Mouse (Mus musculus) MEL (cell line): Measurements from ENCODE around the gene Aldh1a2. TPM values are rescaled to one million over a fixed set of nuclear protein-coding genes. Genes with fewer than 3 reads are reported as not detected.

Experiments used
- DNase-seq: peaks from one replicate; pipeline ENCODE4 v3.0.0; 2011; ENCODE audit warnings: low read depth, low spot score
- H3K27ac ChIP-seq: 2 replicates; pipeline ENCODE4 v1.5.1; 2012; ENCODE audit warnings: low read depth, mild to moderate bottlenecking, control low read depth, low read length, moderate library complexity; ENCODE audit not compliant: control insufficient read depth
- H3K27me3 ChIP-seq, 2 experiments: fragments of 150-350 bp in 1 of 2; sonication (generic) in 1 of 2; 2 replicates each; pipeline ENCODE4 v1.6.1; 2012; ENCODE audit warnings: low read length in 2 of 2, mild to moderate bottlenecking in 2 of 2, improper control_type of control experiment in 1 of 2, moderate library complexity in 1 of 2; ENCODE audit not compliant: insufficient read depth in 2 of 2, control insufficient read depth in 1 of 2
- H3K36me3 ChIP-seq, 2 experiments: 2 replicates each; pipeline ENCODE4 v1.6.1; 2012 to 2014; ENCODE audit warnings: low read length in 2 of 2, improper control_type of control experiment in 1 of 2, inconsistent platforms in 1 of 2, mild to moderate bottlenecking in 1 of 2; ENCODE audit not compliant: insufficient read depth in 2 of 2, control insufficient read depth in 1 of 2
- H3K4me1 ChIP-seq, 2 experiments: fragments of 150-350 bp in 1 of 2; sonication (generic) in 1 of 2; 2 replicates each; pipeline ENCODE4 v1.6.1; 2012; ENCODE audit warnings: low read length in 2 of 2, improper control_type of control experiment in 1 of 2, mild to moderate bottlenecking in 1 of 2; ENCODE audit not compliant: insufficient read depth in 2 of 2, control insufficient read depth in 1 of 2
- H3K4me3 ChIP-seq, 2 experiments: fragments of 150-350 bp in 1 of 2; sonication (generic) in 1 of 2; 2 replicates each; pipeline ENCODE4 v1.5.1; 2012; ENCODE audit warnings: low read depth in 2 of 2, low read length in 2 of 2, mild to moderate bottlenecking in 2 of 2, moderate library complexity in 2 of 2, control low read depth in 1 of 2, improper control_type of control experiment in 1 of 2; ENCODE audit not compliant: control insufficient read depth in 1 of 2, insufficient read depth in 1 of 2
- H3K79me2 ChIP-seq: 2 replicates; pipeline ENCODE4 v1.6.1; 2012; ENCODE audit warnings: mild to moderate bottlenecking, low read length, moderate library complexity; ENCODE audit not compliant: control insufficient read depth, poor library complexity, insufficient read depth
- H3K9ac ChIP-seq: 2 replicates; pipeline ENCODE4 v1.6.1; 2012; ENCODE audit warnings: low read depth, mild to moderate bottlenecking, control low read depth, low read length, moderate library complexity; ENCODE audit not compliant: control insufficient read depth, poor library complexity, severe bottlenecking
- H3K9me3 ChIP-seq: fragments of 150-350 bp; sonication (generic); replicated peaks from 2 replicates; pipeline ENCODE4 v1.6.1; 2012; ENCODE audit warnings: mild to moderate bottlenecking, low read length, improper control_type of control experiment, moderate library complexity; ENCODE audit not compliant: insufficient read depth
- CHD2 ChIP-seq: IDR thresholded peaks from 2 replicates; pipeline ENCODE4 v1.6.1; 2011; ENCODE audit warnings: low read length, improper control_type of control experiment
- CTCF ChIP-seq, 3 experiments: IDR thresholded peaks in 2 of 3; conservative IDR thresholded peaks in 1 of 3; 2 replicates each; pipeline ENCODE4 v1.5.1; 2011 to 2012; ENCODE audit warnings: low read length in 3 of 3, low read depth in 2 of 3, mild to moderate bottlenecking in 2 of 3, improper control_type of control experiment in 1 of 3, inconsistent platforms in 1 of 3, mixed read lengths in 1 of 3, moderate library complexity in 1 of 3; ENCODE audit not compliant: control insufficient read depth in 1 of 3, insufficient read depth in 1 of 3, poor library complexity in 1 of 3, severe bottlenecking in 1 of 3
- E2F4 ChIP-seq: IDR thresholded peaks from 2 replicates; pipeline ENCODE4 v1.6.1; 2011; ENCODE audit warnings: low read depth, low read length, improper control_type of control experiment, borderline replicate concordance
- ELF1 ChIP-seq: IDR thresholded peaks from 2 replicates; pipeline ENCODE4 v1.6.1; 2014; ENCODE audit warnings: low read depth, mild to moderate bottlenecking, inconsistent platforms, low read length, improper control_type of control experiment, moderate library complexity
- ETS1 ChIP-seq: IDR thresholded peaks from 2 replicates; pipeline ENCODE4 v1.6.1; 2012; ENCODE audit warnings: low read depth, mild to moderate bottlenecking, inconsistent platforms, low read length, improper control_type of control experiment, moderate library complexity
- HCFC1 ChIP-seq: IDR thresholded peaks from 2 replicates; pipeline ENCODE4 v1.6.1; 2012; ENCODE audit warnings: low read depth, mild to moderate bottlenecking, inconsistent platforms, low read length, improper control_type of control experiment, moderate library complexity
- MAX ChIP-seq: IDR thresholded peaks from 2 replicates; pipeline ENCODE4 v1.6.1; 2011; ENCODE audit warnings: low read length, improper control_type of control experiment
- NRF1 ChIP-seq: IDR thresholded peaks from 2 replicates; pipeline ENCODE4 v1.6.1; 2014; ENCODE audit warnings: low read depth, mild to moderate bottlenecking, inconsistent platforms, low read length, improper control_type of control experiment, moderate library complexity; ENCODE audit not compliant: poor library complexity, insufficient read depth, severe bottlenecking
- POLR2A ChIP-seq, 2 experiments: IDR thresholded peaks; 2 replicates each; pipeline ENCODE4 v1.6.1; 2011 to 2012; ENCODE audit warnings: low read length in 2 of 2, mild to moderate bottlenecking in 2 of 2, control low read depth in 1 of 2, improper control_type of control experiment in 1 of 2, low read depth in 1 of 2, moderate library complexity in 1 of 2; ENCODE audit not compliant: control insufficient read depth in 1 of 2, insufficient read depth in 1 of 2, poor library complexity in 1 of 2
- POLR2AphosphoS2 ChIP-seq: IDR thresholded peaks from 2 replicates; pipeline ENCODE4 v1.6.1; 2011; ENCODE audit warnings: low read length, improper control_type of control experiment
- TBP ChIP-seq: IDR thresholded peaks from 2 replicates; pipeline ENCODE4 v1.8.0; 2011; ENCODE audit warnings: low read depth, low read length, improper control_type of control experiment
- UBTF ChIP-seq: IDR thresholded peaks from 2 replicates; pipeline ENCODE4 v1.6.1; 2012; ENCODE audit warnings: low read depth, mild to moderate bottlenecking, inconsistent platforms, low read length, improper control_type of control experiment, moderate library complexity, borderline replicate concordance; ENCODE audit not compliant: insufficient read depth
- USF2 ChIP-seq, 2 experiments: IDR thresholded peaks; 2 replicates each; pipeline ENCODE4 v1.6.1; 2011 to 2012; ENCODE audit warnings: improper control_type of control experiment in 2 of 2, low read length in 2 of 2, borderline replicate concordance in 1 of 2, inconsistent platforms in 1 of 2, low read depth in 1 of 2, mild to moderate bottlenecking in 1 of 2; ENCODE audit not compliant: insufficient read depth in 1 of 2
- ZC3H11A ChIP-seq: IDR thresholded peaks from 2 replicates; pipeline ENCODE4 v1.6.1; 2012; ENCODE audit warnings: low read depth, mild to moderate bottlenecking, inconsistent platforms, low read length, improper control_type of control experiment
- ZKSCAN1 ChIP-seq: IDR thresholded peaks from 2 replicates; pipeline ENCODE4 v1.6.1; 2012; ENCODE audit warnings: low read depth, mild to moderate bottlenecking, inconsistent platforms, low read length, improper control_type of control experiment, moderate library complexity
- ZMIZ1 ChIP-seq: IDR thresholded peaks from 2 replicates; pipeline ENCODE4 v1.6.1; 2012; ENCODE audit warnings: low read depth, mild to moderate bottlenecking, inconsistent platforms, low read length, improper control_type of control experiment, moderate library complexity
- polyA plus RNA-seq, 2 experiments: library from polyadenylated mRNA; stranded (reverse) in 1 of 2; unstranded in 1 of 2; fragments of >175 nt in 1 of 2; fragments of >200 nt in 1 of 2; gene quantifications; 2 replicates each; pipeline versions ENCODE4 v1.2.1 to v1.2.4; 2012; ENCODE audit warnings: low replicate concordance in 2 of 2, low read depth in 1 of 2; ENCODE audit not compliant: insufficient read length in 2 of 2, insufficient read depth in 1 of 2, missing spikeins in 1 of 2
- total RNA-seq: library from RNA; depleted of rRNA; stranded (reverse); fragments of 300-350 nt; gene quantifications from 2 replicates; pipeline ENCODE4 v1.2.3, GENCODE M21; 2012

Aldh1a2 gene
- total and polyA plus RNA-seq, 3 experiments = not detected

GRCm38 (mm10) chr9:71307106-71307789 is 91.7 kb downstream of the Aldh1a2 start:
- peaks cover 9 to 26% of the 10 kb centered on the region in 2 experiments for H3K27me3 ChIP-seq
- no peaks in the 10 kb centered on the region for H3K36me3 ChIP-seq
- H3K9me3 ChIP-seq = no peaks in the 10 kb centered on the region
- DNase-seq = no peak
- H3K79me2 ChIP-seq = no peaks in the 10 kb centered on the region
- no peak overlapping the region for H3K4me3 ChIP-seq
- TF ChIP-seq MAX (no peak), POLR2A (IDR thresholded peaks at IDR 0.05; ENCODE audit: control insufficient read depth in 1 of 2, insufficient read depth in 1 of 2, low read depth in 1 of 2, low read length in 2 of 2, poor library complexity in 1 of 2) (no peak), ZC3H11A (no peak), UBTF (no peak), POLR2AphosphoS2 (no peak), HCFC1 (no peak), TBP (no peak), CHD2 (no peak), ELF1 (no peak), ZMIZ1 (no peak), NRF1 (no peak), ZKSCAN1 (no peak), E2F4 (no peak), ETS1 (no peak), USF2 (IDR thresholded peaks at IDR 0.05; ENCODE audit: borderline replicate concordance in 1 of 2, insufficient read depth in 1 of 2, low read depth in 1 of 2, low read length in 2 of 2) (no peak)
- no peak overlapping the region for H3K9ac ChIP-seq
- H3K27ac ChIP-seq = no peak overlapping the region
- no peaks in the 10 kb centered on the region for H3K4me1 ChIP-seq

DNA sequence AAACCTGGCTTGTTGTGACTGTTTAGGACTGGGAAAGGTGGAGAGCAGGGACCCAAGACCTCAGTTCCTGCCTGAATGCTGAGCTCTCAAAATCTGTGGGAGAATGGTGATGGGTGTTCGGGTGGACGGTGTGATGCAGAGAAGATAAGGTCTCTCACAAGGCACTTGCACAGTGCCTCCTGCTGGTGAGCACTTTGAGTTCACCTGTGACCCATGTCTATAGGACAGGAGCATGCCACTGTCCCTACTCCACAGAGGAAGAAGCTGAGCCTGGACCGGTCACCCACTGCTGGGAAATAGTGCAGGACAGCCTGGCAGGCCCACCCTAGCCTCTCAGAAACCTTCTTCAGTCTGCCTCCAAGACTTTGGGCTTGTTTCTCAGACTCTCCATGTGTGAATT is 100.4 kb downstream of the Aldh1a2 start:
- no peaks in the 10 kb centered on the region for H3K36me3 ChIP-seq
- no peaks in the 10 kb centered on the region for H3K79me2 ChIP-seq
- H3K27ac ChIP-seq = no peak overlapping the region
- no peak overlapping the region for H3K4me3 ChIP-seq
- no peak overlapping the region for H3K9ac ChIP-seq
- H3K9me3 ChIP-seq = no peaks in the 10 kb centered on the region
- DNase-seq = no peak
- 0 out of 4 replicates have a peak, but pooled peaks cover 0 to 2% of the 10 kb centered on the region in 2 experiments for H3K4me1 ChIP-seq
- no peak for TF ChIP-seq ETS1
- peak; percentile 10 to 39 (median 31); a peak in 4 of 6 replicates for TF ChIP-seq CTCF (IDR thresholded peaks at IDR 0.05 in 2 of 3, conservative IDR thresholded peaks at IDR 0.05 in 1 of 3; ENCODE audit: control insufficient read depth in 1 of 3, insufficient read depth in 1 of 3, low read depth in 2 of 3, low read length in 3 of 3, poor library complexity in 1 of 3, severe bottlenecking in 1 of 3)
- TF ChIP-seq, all 39 proteins: peak for 1
- peaks cover 18 to 23% of the 10 kb centered on the region in 2 experiments for H3K27me3 ChIP-seq
